Mouse (Mus musculus) spleen, adult 2 months (tissue): ENCODE data around the gene Tfap2e.

Experiments
- CTCF ChIP-seq: fragments of 200-500 bp; IDR thresholded peaks from 2 replicates; pipeline ENCODE4 v1.5.1; 2011; ENCODE audit warnings: mild to moderate bottlenecking, inconsistent platforms; ENCODE audit not compliant: insufficient read depth, insufficient read length, insufficient replicate concordance; ENCODE audit errors: extremely low read depth
- POLR2A ChIP-seq: fragments of 200-500 bp; IDR thresholded peaks from 2 replicates; pipeline ENCODE4 v1.6.1; 2011; ENCODE audit warnings: low read depth, low read length, inconsistent platforms

DNA sequence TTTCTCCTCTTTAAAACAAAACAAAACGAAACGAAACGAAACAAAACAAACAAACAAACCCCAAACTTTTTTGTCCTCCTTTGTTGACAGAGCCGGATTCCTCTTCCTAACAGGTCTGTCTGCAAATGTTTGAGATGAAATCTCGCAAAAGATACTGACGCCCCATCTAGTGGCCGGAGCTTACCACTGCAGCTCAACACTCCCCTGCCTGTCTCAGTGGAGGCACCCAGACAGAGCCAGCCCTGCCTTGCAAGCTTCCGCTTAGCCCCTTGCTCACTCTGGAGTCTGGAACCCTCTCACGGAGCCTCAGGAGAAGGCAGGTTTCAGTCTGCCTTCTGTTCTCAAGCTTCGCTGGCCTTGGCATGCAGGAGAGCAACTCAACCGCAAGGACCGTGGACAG, 5.4 kb upstream of the Tfap2e start:
- no peak for TF ChIP-seq POLR2A
- TF ChIP-seq CTCF = peak; percentile 68; the same call in 1 of the 2 replicates
